Mouse (Mus musculus): ENCODE measurements around the gene Rsf1.

- TF ChIP-seq CTCF (IDR thresholded peaks at IDR 0.05; ENCODE audit: borderline replicate concordance, extremely low read depth, insufficient read depth, insufficient read length) (no peak), POLR2A (IDR thresholded peaks at IDR 0.05; ENCODE audit: borderline replicate concordance, extremely low read depth, insufficient read depth, insufficient read length, poor library complexity, severe bottlenecking) (no peak)
These were observed 149.3 kb downstream of the Rsf1 start for GRCm38 (mm10) chr7:97728666-97729614.
